Mouse (Mus musculus) B cell, adult 2 months (primary cell): ENCODE measurements at regions not wholly inside any gene's neighbourhood (a gene's known extent, or its start where the extent isn't known, plus 50 kb on each side); places are given as distances from the start of the nearest gene placed in this dataset.
A peak's percentile ranks its signal among the peaks of the same experiment; 100 is the strongest.

Experiments used
- DNase-seq, 2 experiments: peaks; one replicate each; pipeline ENCODE4 v3.0.0; 2022

- no peak for DNase-seq
Observed at GRCm38 (mm10) chr1:182224836-182225235, 57.8 kb downstream of the Degs1 start.

GRCm38 (mm10) chr1:182223815-182224214 lies 58.8 kb downstream of the Degs1 start:
- DNase-seq = peak in 1 of 2 experiments; percentile 4
